Mouse (Mus musculus): ENCODE measurements at regions not wholly inside any gene's neighbourhood (a gene's known extent, or its start where the extent isn't known, plus 50 kb on each side); places are given as distances from the start of the nearest gene placed in this dataset.

- TF ChIP-seq CTCF (IDR thresholded peaks at IDR 0.05; ENCODE audit: extremely low read depth, insufficient read depth, insufficient read length, insufficient replicate concordance) (no peak), POLR2A (IDR thresholded peaks at IDR 0.05; ENCODE audit: low read depth, low read length) (no peak)
These were observed 162.2 kb downstream of the Zfp36l1 start for GRCm38 (mm10) chr12:79950579-79951112.
